Mouse (Mus musculus): ENCODE measurements at regions not wholly inside any gene's neighbourhood (a gene's known extent, or its start where the extent isn't known, plus 50 kb on each side); places are given as distances from the start of the nearest gene placed in this dataset.

GRCm38 (mm10) chr6:99892204-99892603 is 166.0 kb upstream of the Prok2 start:
- TF ChIP-seq CTCF (IDR thresholded peaks at IDR 0.05; ENCODE audit: low read depth) (no peak), EP300 (IDR thresholded peaks at IDR 0.05; ENCODE audit: low read depth) (no peak)
